Mouse (Mus musculus) layer of hippocampus, postnatal 10 days (tissue): Measurements from ENCODE around the gene Hist1h2bg. TPM values are rescaled to one million over a fixed set of nuclear protein-coding genes. Genes with fewer than 3 reads are reported as not detected.
A peak's percentile ranks its signal among the peaks of the same experiment; 100 is the strongest.
"Not testable (repeated sequence)": the region's sequence is repeated elsewhere in the genome, so short reads cannot be mapped to it uniquely, and the experiment has no call there.

Experiments used
- DNase-seq, 2 experiments: peaks; one replicate each; pipeline ENCODE4 v3.0.0; 2021; ENCODE audit warnings: low spot score in 2 of 2
- total RNA-seq, 2 experiments: library from RNA; stranded (reverse); gene quantifications; 2 replicates each; pipeline ENCODE4 v1.2.3; 2021

The Hist1h2bg gene
- total RNA-seq, 2 experiments from 2014 or later = 105 to 126 TPM

GRCm38 (mm10) chr13:23538249-23538648 lies 32.9 kb upstream of the Hist1h2bg start:
- no peak for DNase-seq

- not testable (repeated sequence) for DNase-seq
These were observed 31.4 kb upstream of the Hist1h2bg start for GRCm38 (mm10) chr13:23539821-23540220.

GRCm38 (mm10) chr13:23541497-23541896 lies 29.7 kb upstream of the Hist1h2bg start:
- DNase-seq = no peak

- DNase-seq = not testable (repeated sequence)
These were observed 28.8 kb upstream of the Hist1h2bg start for GRCm38 (mm10) chr13:23542225-23542980.

GRCm38 (mm10) chr13:23542999-23543607 lies 28.1 kb upstream of the Hist1h2bg start, which contains the start of gene Hist1h2bh:
Gene Hist1h2bh (minus strand): TSS chr13:23543392.
- DNase-seq = peak; percentile 41 to 54

- DNase-seq = peak; percentile 65 to 74
These were observed 27.0 kb upstream of the Hist1h2bg start, which contains the start of gene Hist1h3f for GRCm38 (mm10) chr13:23543965-23544786. Gene Hist1h3f (plus strand): TSS chr13:23544052.

- not testable (repeated sequence) for DNase-seq
These were observed 26.4 kb upstream of the Hist1h2bg start for GRCm38 (mm10) chr13:23544787-23545120.

- no peak for DNase-seq
These were observed 24.5 kb upstream of the Hist1h2bg start for GRCm38 (mm10) chr13:23546694-23547093.

- DNase-seq = no peak
These were observed 20.4 kb upstream of the Hist1h2bg start for GRCm38 (mm10) chr13:23550761-23551145.

GRCm38 (mm10) chr13:23551146-23551834 lies 19.9 kb upstream of the Hist1h2bg start, which contains the start of gene Hist1h4f:
Gene Hist1h4f (minus strand): TSS chr13:23551648.
- DNase-seq = peak; percentile 78 to 85

GRCm38 (mm10) chr13:23551931-23552914 lies 19.0 kb upstream of the Hist1h2bg start:
- DNase-seq = no peak

- DNase-seq = no peak
These were observed 18.2 kb upstream of the Hist1h2bg start, which contains the start of gene Hist1h1d for GRCm38 (mm10) chr13:23552962-23553361. Gene Hist1h1d (plus strand): TSS chr13:23553262.

GRCm38 (mm10) chr13:23554393-23554792 lies 16.8 kb upstream of the Hist1h2bg start:
- no peak for DNase-seq

- DNase-seq = peak; percentile 58 to 71
These were observed 16.0 kb upstream of the Hist1h2bg start for GRCm38 (mm10) chr13:23554925-23555838.

- DNase-seq = peak; percentile 37 to 60
These were observed 15.3 kb upstream of the Hist1h2bg start for GRCm38 (mm10) chr13:23555839-23556416.

- DNase-seq = no peak
These were observed 14.3 kb upstream of the Hist1h2bg start for GRCm38 (mm10) chr13:23556906-23557305.

- not testable (repeated sequence) for DNase-seq
These were observed 10.5 kb upstream of the Hist1h2bg start for GRCm38 (mm10) chr13:23560699-23561098.

- not testable (repeated sequence) for DNase-seq
These were observed 9.7 kb upstream of the Hist1h2bg start for GRCm38 (mm10) chr13:23561531-23561882.
